Mouse (Mus musculus): ENCODE data around the gene Add3.
"Not testable (repeated sequence)": the region's sequence is repeated elsewhere in the genome, so short reads cannot be mapped to it uniquely, and the experiment has no call there.

Gene Add3

GRCm38 (mm10) chr19:53193964-53194582 is 53.8 kb downstream of the Add3 start:
- no peak for DNase-seq (ENCODE audit: low spot score)

GRCm38 (mm10) chr19:53194751-53195520 is 54.7 kb downstream of the Add3 start:
- no peak for DNase-seq (ENCODE audit: low spot score)

GRCm38 (mm10) chr19:53196961-53197360 is 56.7 kb downstream of the Add3 start:
- no peak for DNase-seq (ENCODE audit: low spot score)

- no peak for DNase-seq (ENCODE audit: low spot score)
Observed at GRCm38 (mm10) chr19:53197766-53198165, 57.5 kb downstream of the Add3 start.

GRCm38 (mm10) chr19:53198706-53199572 is 58.7 kb downstream of the Add3 start:
- no peak for DNase-seq (ENCODE audit: low spot score)

GRCm38 (mm10) chr19:53199711-53200110 is 59.5 kb downstream of the Add3 start:
- no peak for DNase-seq (ENCODE audit: low spot score)

- DNase-seq (ENCODE audit: low spot score), result no peak
Observed at GRCm38 (mm10) chr19:53202116-53202515, 61.9 kb downstream of the Add3 start.

GRCm38 (mm10) chr19:53206986-53207385 is 66.7 kb downstream of the Add3 start:
- no peak for DNase-seq (ENCODE audit: low spot score)

- DNase-seq (ENCODE audit: low spot score), result no peak
Observed at GRCm38 (mm10) chr19:53208830-53209229, 68.6 kb downstream of the Add3 start.

- no peak for DNase-seq (ENCODE audit: low spot score)
Observed at GRCm38 (mm10) chr19:53210251-53210650, 70.0 kb downstream of the Add3 start.

GRCm38 (mm10) chr19:53215352-53215751 is 75.1 kb downstream of the Add3 start:
- DNase-seq (ENCODE audit: low spot score), result no peak

- no peak for DNase-seq (ENCODE audit: low spot score)
Observed at GRCm38 (mm10) chr19:53216761-53217538, 76.7 kb downstream of the Add3 start.

- no peak for DNase-seq (ENCODE audit: low spot score)
Observed at GRCm38 (mm10) chr19:53217837-53218236, 77.6 kb downstream of the Add3 start.

GRCm38 (mm10) chr19:53219305-53219704 is 79.1 kb downstream of the Add3 start:
- DNase-seq (ENCODE audit: low spot score), result no peak

- no peak for DNase-seq (ENCODE audit: low spot score)
Observed at GRCm38 (mm10) chr19:53221186-53221585, 80.9 kb downstream of the Add3 start.

GRCm38 (mm10) chr19:53225249-53226070 is 85.2 kb downstream of the Add3 start:
- DNase-seq (ENCODE audit: low spot score), result not testable (repeated sequence)

- no peak for DNase-seq (ENCODE audit: low spot score)
Observed at GRCm38 (mm10) chr19:53226651-53227050, 86.4 kb downstream of the Add3 start.

GRCm38 (mm10) chr19:53228064-53228794 is 88.0 kb downstream of the Add3 start:
- no peak for DNase-seq (ENCODE audit: low spot score)

GRCm38 (mm10) chr19:53230942-53231815 is 90.9 kb downstream of the Add3 start:
- no peak for DNase-seq (ENCODE audit: low spot score)

Data from testis, postnatal 14 days (tissue).